Mouse (Mus musculus): ENCODE data around the gene Rpgrip1l. TPM values are rescaled to one million over a fixed set of nuclear protein-coding genes. Genes with fewer than 3 reads are reported as not detected.

Gene Rpgrip1l
- polyA plus RNA-seq, 1 experiment from 2014 or later: 6.0 TPM

DNA sequence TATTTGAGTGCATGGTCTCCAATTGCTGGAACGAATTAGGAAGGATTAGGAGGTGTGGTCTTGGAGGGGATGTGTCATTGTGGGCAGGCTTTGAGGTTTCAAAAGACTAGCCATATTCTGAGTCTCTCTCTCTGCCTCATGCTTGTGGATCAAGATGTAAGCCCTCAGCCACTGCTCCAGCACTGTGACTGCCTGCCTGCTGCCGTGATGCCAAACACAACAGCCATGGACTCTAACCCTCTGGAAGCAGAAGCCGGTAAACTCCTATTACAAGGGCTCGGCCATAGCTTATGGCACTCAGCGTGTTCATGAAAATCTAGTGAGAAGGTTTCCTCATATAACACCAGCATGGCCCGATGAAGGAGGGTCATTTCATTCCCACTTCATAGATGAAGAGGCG lies 36.8 kb upstream of the Rpgrip1l start:
- Histone ChIP-seq H3K27me3 (replicated peaks; ENCODE audit: insufficient read depth, low read length) (no peaks in the 10 kb centered on the region), H3K27ac (ENCODE audit: low read length) (no peak overlapping the region), H3K9ac (replicated peaks; ENCODE audit: low read depth) (no peak overlapping the region), H3K9me3 (ENCODE audit: low read length) (no peaks in the 10 kb centered on the region), H3K4me2 (replicated peaks; ENCODE audit: low read depth, low read length) (no peak overlapping the region), H3K4me1 (ENCODE audit: insufficient read depth, low read depth, low read length) (no peaks in the 10 kb centered on the region), H3K36me3 (ENCODE audit: insufficient read depth, low read length) (no peaks in the 10 kb centered on the region), H3K4me3 (ENCODE audit: low read depth, low read length) (no peak overlapping the region)
- TF ChIP-seq CTCF (IDR thresholded peaks at IDR 0.05): no peak
- TF ChIP-seq EP300 (IDR thresholded peaks at IDR 0.05): no peak
- no peak for ATAC-seq
- 84% methylated on average over 7 of the region's 7 CpGs for WGBS
- no peak for DNase-seq (ENCODE audit: low spot score)

DNA sequence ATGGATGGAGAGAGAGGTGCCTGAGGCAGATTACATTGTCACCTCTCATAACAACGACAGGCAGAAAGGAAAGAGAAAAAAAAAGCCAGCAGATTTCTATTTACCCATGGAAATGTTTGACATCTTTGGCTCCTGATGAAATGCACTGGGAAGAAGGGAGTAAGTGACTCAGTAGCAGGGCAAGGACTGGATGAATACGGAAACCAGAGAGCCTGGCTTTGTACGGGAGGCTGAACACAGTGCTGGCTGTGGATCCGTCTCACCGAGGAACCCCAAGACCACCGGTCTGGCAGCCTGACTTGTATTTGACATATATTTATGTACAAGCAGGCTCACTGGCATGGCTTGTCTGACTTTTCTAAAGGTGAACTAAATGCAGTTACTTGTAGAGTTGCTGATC lies 34.5 kb upstream of the Rpgrip1l start:
- H3K4me2 ChIP-seq (replicated peaks; ENCODE audit: low read depth, low read length): no peak overlapping the region
- ATAC-seq: no peak
- no peak overlapping the region for H3K9ac ChIP-seq (replicated peaks; ENCODE audit: low read depth)

GRCm38 (mm10) chr8:91347146-91347545 lies 34.1 kb upstream of the Rpgrip1l start:
- WGBS: 79% methylated on average over 10 of the region's 10 CpGs
- Histone ChIP-seq H3K27ac (ENCODE audit: low read length) (no peak overlapping the region), H3K4me3 (ENCODE audit: low read depth, low read length) (no peak overlapping the region), H3K9ac (replicated peaks; ENCODE audit: low read depth) (no peak overlapping the region), H3K4me1 (ENCODE audit: insufficient read depth, low read depth, low read length) (peaks cover 8% of the 10 kb centered on the region; the same call in 1 of the 2 replicates), H3K36me3 (ENCODE audit: insufficient read depth, low read length) (no peaks in the 10 kb centered on the region), H3K4me2 (replicated peaks; ENCODE audit: low read depth, low read length) (no peak overlapping the region), H3K27me3 (replicated peaks; ENCODE audit: insufficient read depth, low read length) (no peaks in the 10 kb centered on the region), H3K9me3 (ENCODE audit: low read length) (no peaks in the 10 kb centered on the region)
- TF ChIP-seq EP300 (IDR thresholded peaks at IDR 0.05): no peak
- peak; percentile 16; the same call in 1 of the 2 replicates for TF ChIP-seq CTCF (IDR thresholded peaks at IDR 0.05)
- DNase-seq (ENCODE audit: low spot score): no peak
- no peak for ATAC-seq

More for the DNA sequence above, 34.5 kb upstream of the Rpgrip1l start:
- H3K36me3 ChIP-seq (ENCODE audit: insufficient read depth, low read length): no peaks in the 10 kb centered on the region
- no peak for DNase-seq (ENCODE audit: low spot score)
- H3K4me3 ChIP-seq (ENCODE audit: low read depth, low read length): no peak overlapping the region
- no peak overlapping the region for H3K27ac ChIP-seq (ENCODE audit: low read length)
- H3K4me1 ChIP-seq (ENCODE audit: insufficient read depth, low read depth, low read length): peaks cover 6% of the 10 kb centered on the region; the same call in 1 of the 2 replicates
- H3K27me3 ChIP-seq (replicated peaks; ENCODE audit: insufficient read depth, low read length): no peaks in the 10 kb centered on the region
- no peak for TF ChIP-seq EP300 (IDR thresholded peaks at IDR 0.05)
- TF ChIP-seq CTCF (IDR thresholded peaks at IDR 0.05): no peak
- no peaks in the 10 kb centered on the region for H3K9me3 ChIP-seq (ENCODE audit: low read length)
- WGBS: 49% methylated on average over 6 of the region's 6 CpGs

DNA sequence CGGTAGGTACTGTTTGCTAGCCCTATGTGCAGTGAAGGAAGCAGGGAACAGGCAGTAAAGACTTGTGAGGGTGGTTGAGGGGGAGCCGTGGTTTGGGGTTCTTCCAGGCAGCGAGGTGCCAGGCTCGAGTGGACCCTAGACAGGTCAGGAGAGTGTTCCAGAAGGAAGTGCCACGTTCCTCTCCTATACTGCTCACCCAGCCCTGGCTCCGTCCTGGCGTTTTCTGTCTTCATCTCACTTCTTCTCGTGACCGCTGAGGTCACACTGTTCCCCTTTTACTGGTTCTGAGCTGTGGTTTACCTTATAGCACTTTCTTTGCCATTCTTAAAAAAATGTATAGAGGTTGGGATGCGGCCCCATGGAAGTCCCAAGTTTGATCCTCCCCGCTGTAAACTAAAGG lies 31.6 kb upstream of the Rpgrip1l start:
- no peak for DNase-seq (ENCODE audit: low spot score)
- H3K4me3 ChIP-seq (ENCODE audit: low read depth, low read length): no peak overlapping the region
- no peaks in the 10 kb centered on the region for H3K36me3 ChIP-seq (ENCODE audit: insufficient read depth, low read length)
- H3K4me1 ChIP-seq (ENCODE audit: insufficient read depth, low read depth, low read length): peaks cover 8% of the 10 kb centered on the region; the same call in 1 of the 2 replicates
- WGBS: 69% methylated on average over 11 of the region's 11 CpGs
- no peak overlapping the region for H3K27ac ChIP-seq (ENCODE audit: low read length)
- no peaks in the 10 kb centered on the region for H3K9me3 ChIP-seq (ENCODE audit: low read length)
- peak; percentile 26; the same call in 1 of the 2 replicates for ATAC-seq
- no peak for TF ChIP-seq CTCF (IDR thresholded peaks at IDR 0.05)
- TF ChIP-seq EP300 (IDR thresholded peaks at IDR 0.05): no peak
- no peaks in the 10 kb centered on the region for H3K27me3 ChIP-seq (replicated peaks; ENCODE audit: insufficient read depth, low read length)
- H3K9ac ChIP-seq (replicated peaks; ENCODE audit: low read depth): no peak overlapping the region
- no peak overlapping the region for H3K4me2 ChIP-seq (replicated peaks; ENCODE audit: low read depth, low read length)

DNA sequence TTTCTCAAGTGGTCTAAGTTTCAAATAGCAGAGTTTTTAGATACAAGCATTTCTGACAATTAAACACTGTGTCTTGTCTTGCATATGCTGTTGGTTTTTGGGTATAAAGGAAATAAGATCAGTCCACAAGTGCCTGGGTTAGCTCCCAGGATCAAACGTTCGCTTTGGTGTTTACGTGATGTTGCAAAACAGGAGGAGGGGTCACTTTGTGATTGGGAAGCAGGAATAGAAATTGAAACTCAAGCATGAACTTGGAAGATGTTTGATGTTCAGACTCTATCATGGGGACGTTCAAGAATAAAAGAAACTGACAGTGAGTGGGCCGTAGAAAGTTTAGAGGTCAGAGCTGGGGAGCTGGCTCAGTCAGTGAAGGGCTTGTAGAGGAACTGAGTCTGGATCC lies 29.7 kb upstream of the Rpgrip1l start:
- Histone ChIP-seq H3K4me3 (ENCODE audit: low read depth, low read length) (no peak overlapping the region), H3K9ac (replicated peaks; ENCODE audit: low read depth) (no peak overlapping the region), H3K27me3 (replicated peaks; ENCODE audit: insufficient read depth, low read length) (no peaks in the 10 kb centered on the region), H3K4me2 (replicated peaks; ENCODE audit: low read depth, low read length) (no peak overlapping the region), H3K27ac (ENCODE audit: low read length) (no peak overlapping the region), H3K36me3 (ENCODE audit: insufficient read depth, low read length) (no peaks in the 10 kb centered on the region), H3K9me3 (ENCODE audit: low read length) (no peaks in the 10 kb centered on the region), H3K4me1 (ENCODE audit: insufficient read depth, low read depth, low read length) (peaks cover 8% of the 10 kb centered on the region; the same call in 1 of the 2 replicates)
- no peak for DNase-seq (ENCODE audit: low spot score)
- no peak for ATAC-seq
- 48% methylated on average over 5 of the region's 5 CpGs for WGBS
- TF ChIP-seq CTCF (IDR thresholded peaks at IDR 0.05): no peak
- TF ChIP-seq EP300 (IDR thresholded peaks at IDR 0.05): no peak

DNA sequence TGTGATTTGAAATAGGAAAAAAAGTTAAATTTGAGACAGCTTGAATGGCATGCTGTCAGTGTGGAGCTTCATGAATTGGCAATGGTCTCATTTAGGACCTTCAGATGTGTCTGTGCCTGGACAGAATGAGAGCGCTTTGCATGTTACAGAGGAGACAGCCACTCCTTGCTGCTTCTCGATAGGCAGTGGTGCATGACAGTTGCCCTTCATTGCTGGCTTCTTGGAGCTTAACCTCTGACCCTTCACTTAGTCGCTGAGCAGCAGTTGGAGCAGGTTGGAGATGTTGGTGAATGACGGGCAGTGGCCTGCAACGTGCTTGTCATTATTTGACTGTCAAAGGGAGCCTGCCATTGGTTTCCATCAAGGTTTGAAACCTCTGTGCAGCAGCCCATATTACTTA lies 29.1 kb upstream of the Rpgrip1l start:
- H3K4me2 ChIP-seq (replicated peaks; ENCODE audit: low read depth, low read length): no peak overlapping the region
- no peaks in the 10 kb centered on the region for H3K9me3 ChIP-seq (ENCODE audit: low read length)
- H3K27me3 ChIP-seq (replicated peaks; ENCODE audit: insufficient read depth, low read length): no peaks in the 10 kb centered on the region
- DNase-seq (ENCODE audit: low spot score) (no peak), ATAC-seq (no peak)
- 53% methylated on average over 5 of the region's 5 CpGs for WGBS
- H3K27ac ChIP-seq (ENCODE audit: low read length): no peak overlapping the region
- H3K9ac ChIP-seq (replicated peaks; ENCODE audit: low read depth): no peak overlapping the region
- H3K36me3 ChIP-seq (ENCODE audit: insufficient read depth, low read length): no peaks in the 10 kb centered on the region
- H3K4me1 ChIP-seq (ENCODE audit: insufficient read depth, low read depth, low read length): peaks cover 8% of the 10 kb centered on the region; the same call in 1 of the 2 replicates
- no peak overlapping the region for H3K4me3 ChIP-seq (ENCODE audit: low read depth, low read length)
- TF ChIP-seq CTCF (IDR thresholded peaks at IDR 0.05) (no peak), EP300 (IDR thresholded peaks at IDR 0.05) (no peak)

GRCm38 (mm10) chr8:91340746-91341145 lies 27.7 kb upstream of the Rpgrip1l start:
- Histone ChIP-seq H3K4me2 (replicated peaks; ENCODE audit: low read depth, low read length) (no peak overlapping the region), H3K36me3 (ENCODE audit: insufficient read depth, low read length) (no peaks in the 10 kb centered on the region), H3K9me3 (ENCODE audit: low read length) (no peaks in the 10 kb centered on the region), H3K4me1 (ENCODE audit: insufficient read depth, low read depth, low read length) (peaks cover 8% of the 10 kb centered on the region; the same call in 1 of the 2 replicates), H3K27ac (ENCODE audit: low read length) (no peak overlapping the region), H3K4me3 (ENCODE audit: low read depth, low read length) (no peak overlapping the region), H3K27me3 (replicated peaks; ENCODE audit: insufficient read depth, low read length) (no peaks in the 10 kb centered on the region), H3K9ac (replicated peaks; ENCODE audit: low read depth) (no peak overlapping the region)
- ATAC-seq: no peak
- TF ChIP-seq EP300 (IDR thresholded peaks at IDR 0.05): no peak
- no peak for TF ChIP-seq CTCF (IDR thresholded peaks at IDR 0.05)
- no peak for DNase-seq (ENCODE audit: low spot score)
- 17% methylated on average over 1 of the region's 1 CpGs for WGBS

Measured in lung, postnatal 0 days (tissue).